Mouse (Mus musculus) cortical plate, adult 2 months (tissue): ENCODE data around the gene Msrb3. TPM values are rescaled to one million over a fixed set of nuclear protein-coding genes. Genes with fewer than 3 reads are reported as not detected.

Source experiments
- H3K27ac ChIP-seq: fragments of 200-500 bp; 2 replicates; pipeline ENCODE4 v1.5.1; 2012; ENCODE audit warnings: low read length, control low read depth, inconsistent platforms; ENCODE audit not compliant: insufficient read depth
- H3K4me1 ChIP-seq: fragments of 200-500 bp; 2 replicates; pipeline ENCODE4 v1.6.1; 2011; ENCODE audit warnings: low read length; ENCODE audit not compliant: control insufficient read depth, insufficient read depth
- H3K4me3 ChIP-seq: fragments of 200-500 bp; 2 replicates; pipeline ENCODE4 v1.5.1; 2011; ENCODE audit warnings: mild to moderate bottlenecking, low read length, control low read depth; ENCODE audit not compliant: insufficient read depth
- CTCF ChIP-seq: fragments of 200-500 bp; IDR thresholded peaks from 2 replicates; pipeline ENCODE4 v1.5.1; 2011; ENCODE audit warnings: mild to moderate bottlenecking, control low read depth, low read length; ENCODE audit not compliant: insufficient read depth; ENCODE audit errors: extremely low read depth
- POLR2A ChIP-seq: fragments of 200-500 bp; IDR thresholded peaks from 2 replicates; pipeline ENCODE4 v1.6.1; 2011; ENCODE audit warnings: mild to moderate bottlenecking, low read length, control low read depth; ENCODE audit not compliant: insufficient read depth; ENCODE audit errors: extremely low read depth
- polyA plus RNA-seq: library from polyadenylated mRNA; depleted of rRNA; stranded (reverse); fragments of >200 nt; gene quantifications from 2 replicates; pipeline ENCODE4 v1.2.3, GENCODE M21; 2012

Gene Msrb3
- polyA plus RNA-seq, 1 experiment, result 7.6 TPM

DNA sequence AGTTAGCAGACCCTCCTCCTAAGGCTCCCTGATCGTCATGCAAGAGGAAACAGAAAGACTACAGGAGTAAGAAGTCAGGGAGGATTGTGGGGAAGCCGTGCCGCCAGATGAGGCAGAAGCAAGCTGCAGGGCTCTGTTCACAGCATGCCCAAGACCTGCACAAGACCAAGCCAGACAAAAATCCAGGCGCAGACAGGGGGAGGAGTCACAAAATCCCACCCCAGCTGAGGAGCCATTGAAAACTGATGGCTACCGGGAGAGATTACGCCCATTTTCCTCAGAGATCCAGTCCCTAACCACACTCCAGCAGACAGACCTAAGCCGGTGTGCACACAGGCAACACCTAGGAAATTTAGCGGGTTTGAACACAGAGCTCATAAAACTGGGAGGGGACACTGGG lies 10.4 kb downstream of the Msrb3 start:
- no peak overlapping the region for H3K27ac ChIP-seq
- TF ChIP-seq POLR2A, result no peak
- no peak overlapping the region for H3K4me3 ChIP-seq
- no peaks in the 10 kb centered on the region for H3K4me1 ChIP-seq

DNA sequence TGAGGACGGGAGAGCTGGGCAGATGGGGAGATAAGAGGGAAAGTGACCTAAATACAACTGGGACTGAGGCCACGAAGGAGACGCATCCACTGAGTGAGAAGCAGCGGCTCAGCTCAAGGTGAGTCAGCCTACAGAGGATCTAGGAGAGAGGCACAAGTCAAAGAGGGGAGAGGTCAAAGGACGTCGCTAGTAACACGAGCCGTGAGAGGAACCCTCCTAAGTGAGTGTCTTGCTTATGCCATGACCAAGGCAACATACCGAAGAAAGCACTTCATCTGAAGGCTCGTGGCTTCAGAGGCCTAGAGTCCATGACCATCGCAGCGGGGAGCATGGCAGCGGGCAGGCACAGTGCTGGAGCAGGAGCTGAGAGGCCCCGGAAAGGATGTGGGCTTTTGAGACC lies 14.7 kb downstream of the Msrb3 start:
- Histone ChIP-seq H3K27ac (no peak overlapping the region), H3K4me1 (peaks cover 1% of the 10 kb centered on the region), H3K4me3 (no peak overlapping the region)
- no peak for TF ChIP-seq POLR2A
- TF ChIP-seq CTCF, result no peak

DNA sequence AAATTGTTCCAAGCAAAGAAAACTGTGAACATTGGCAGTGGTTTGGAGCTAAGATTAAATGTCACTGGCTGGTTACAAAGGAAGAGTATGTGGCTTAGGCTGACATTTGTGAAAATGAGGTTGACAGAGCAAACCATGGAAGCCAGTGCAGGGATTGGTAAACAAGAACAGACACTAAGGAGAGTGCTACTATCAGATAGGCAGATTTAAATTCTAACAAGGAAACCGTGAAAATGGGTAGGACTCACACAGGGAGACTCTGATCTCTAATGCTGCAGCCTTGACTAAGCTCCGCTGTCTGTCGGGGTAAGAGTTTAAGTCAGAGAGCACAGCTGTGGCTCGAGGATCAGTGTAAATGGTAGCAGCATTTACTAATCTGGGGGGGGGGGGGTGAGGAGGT lies 15.2 kb downstream of the Msrb3 start:
- peaks cover 1% of the 10 kb centered on the region for H3K4me1 ChIP-seq
- H3K4me3 ChIP-seq, result no peak overlapping the region
- no peak overlapping the region for H3K27ac ChIP-seq
- no peak for TF ChIP-seq POLR2A
- TF ChIP-seq CTCF, result no peak

DNA sequence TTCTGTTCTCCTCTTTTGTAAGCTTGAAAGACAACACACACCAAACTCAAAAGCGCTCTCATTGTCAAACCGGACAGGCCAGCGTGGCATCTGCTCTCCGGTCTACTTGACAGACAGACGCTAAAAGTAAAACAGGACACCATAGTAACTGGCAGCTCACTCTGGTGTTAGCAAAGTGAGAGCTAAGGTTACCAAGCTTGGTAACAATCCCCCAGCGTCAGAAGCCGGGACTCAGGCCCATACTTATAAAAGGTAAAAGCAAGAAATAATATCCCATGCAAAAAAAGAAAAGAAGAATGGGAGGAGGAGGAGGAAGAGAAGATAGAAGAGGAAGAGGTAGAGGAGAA lies 15.9 kb downstream of the Msrb3 start:
- peak overlapping the region; percentile 39; the same call in 1 of the 2 replicates for H3K4me3 ChIP-seq
- TF ChIP-seq POLR2A (no peak), CTCF (no peak)
- H3K27ac ChIP-seq, result no peak overlapping the region
- H3K4me1 ChIP-seq, result peaks cover 1% of the 10 kb centered on the region

DNA sequence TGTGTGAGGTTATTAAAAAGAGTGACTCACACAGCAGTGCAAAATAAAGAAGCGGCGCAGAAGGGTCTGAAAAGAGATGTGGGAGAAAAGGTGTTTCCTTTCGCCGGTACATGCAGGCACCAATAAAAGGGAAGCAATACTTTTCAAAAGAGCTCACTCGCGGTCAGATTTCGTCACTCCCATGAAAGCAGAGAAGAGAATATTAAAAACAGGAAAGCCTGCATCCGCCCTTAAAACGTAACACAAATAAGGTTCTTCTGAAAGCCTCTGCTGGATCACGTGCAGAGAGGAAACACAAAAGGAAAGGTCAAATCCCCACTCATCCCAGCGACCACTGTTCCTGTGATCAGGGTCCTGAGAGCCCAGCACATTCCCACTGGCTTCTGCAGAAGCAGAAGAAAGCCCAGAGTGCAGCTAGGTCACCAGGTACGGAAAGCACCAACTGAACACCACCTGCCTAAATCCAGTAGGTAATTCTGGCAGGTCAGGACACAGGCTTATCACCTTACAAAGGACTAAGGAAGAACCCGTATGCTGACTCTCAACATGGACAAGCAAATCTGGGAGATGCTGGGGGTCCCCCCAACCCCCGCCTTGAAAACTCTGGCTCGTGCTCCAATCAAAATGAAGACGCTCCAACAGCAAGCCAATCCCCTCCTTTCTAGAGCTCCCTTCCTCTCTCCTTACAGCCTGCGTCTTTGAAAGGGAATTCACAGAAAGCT lies 16.4 kb downstream of the Msrb3 start:
- no peak overlapping the region for H3K27ac ChIP-seq
- TF ChIP-seq POLR2A, result no peak
- TF ChIP-seq CTCF, result no peak
- H3K4me1 ChIP-seq, result peaks cover 1% of the 10 kb centered on the region
- H3K4me3 ChIP-seq, result peak overlapping the region; percentile 39

- TF ChIP-seq POLR2A, result no peak
- TF ChIP-seq CTCF, result no peak
- no peaks in the 10 kb centered on the region; the same call in 1 of the 2 replicates for H3K4me1 ChIP-seq
- H3K4me3 ChIP-seq, result no peak overlapping the region
- H3K27ac ChIP-seq, result no peak overlapping the region
Measured at GRCm38 (mm10) chr10:120876549-120877270, 22.2 kb downstream of the Msrb3 start.

GRCm38 (mm10) chr10:120875672-120876463 lies 23.0 kb downstream of the Msrb3 start:
- H3K4me1 ChIP-seq, result no peaks in the 10 kb centered on the region; the same call in 1 of the 2 replicates
- H3K27ac ChIP-seq, result no peak overlapping the region
- H3K4me3 ChIP-seq, result no peak overlapping the region
- TF ChIP-seq POLR2A, result no peak
- TF ChIP-seq CTCF, result peak; percentile 96

DNA sequence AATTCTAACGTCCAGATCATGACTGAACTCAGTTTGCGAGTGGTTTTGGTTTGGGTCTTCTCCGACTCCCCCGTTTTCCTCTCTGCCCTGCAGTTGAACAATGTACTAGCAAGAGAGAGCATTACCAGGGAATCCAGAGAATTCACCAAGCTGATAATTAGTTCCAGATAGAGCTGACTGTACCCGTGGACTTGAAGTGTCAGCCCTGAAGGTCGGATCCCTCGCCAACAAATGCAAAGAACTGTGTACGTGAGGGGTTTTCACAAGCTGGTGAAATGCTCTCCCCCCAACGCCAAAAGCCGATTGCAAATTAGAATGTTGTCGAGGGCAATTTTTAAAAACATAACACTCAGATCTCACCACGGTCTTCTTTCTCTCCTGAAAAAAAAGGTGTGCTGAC lies 24.6 kb downstream of the Msrb3 start:
- TF ChIP-seq POLR2A (no peak), CTCF (no peak)
- no peak overlapping the region for H3K27ac ChIP-seq
- H3K4me3 ChIP-seq, result no peak overlapping the region
- no peaks in the 10 kb centered on the region; the same call in 1 of the 2 replicates for H3K4me1 ChIP-seq

DNA sequence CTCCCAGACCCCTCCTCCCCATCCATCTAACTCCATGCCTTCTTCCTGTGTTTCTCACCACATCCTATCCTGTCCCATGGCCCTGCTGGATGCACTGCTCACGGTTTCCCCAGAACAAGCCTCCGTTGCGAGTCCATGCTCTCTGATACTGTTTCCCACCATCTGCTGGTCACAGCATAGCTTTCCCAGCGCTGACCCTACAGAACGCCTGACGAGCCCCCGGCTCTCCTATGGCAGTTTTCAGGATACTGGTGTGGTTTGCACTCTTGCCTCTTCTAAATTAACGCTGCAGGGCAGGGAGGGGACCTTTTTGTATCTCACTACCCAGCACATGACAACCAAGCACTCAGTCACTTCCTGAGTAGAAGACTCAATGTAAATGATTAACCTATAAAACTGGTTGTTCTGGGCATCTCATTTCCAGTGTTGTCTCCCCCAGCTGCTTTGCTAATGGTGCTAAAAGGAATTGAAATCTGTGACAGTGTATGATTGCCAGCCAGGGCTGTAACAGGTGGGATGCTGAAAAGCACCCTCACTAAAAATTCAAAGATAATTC lies 25.2 kb downstream of the Msrb3 start:
- no peak for TF ChIP-seq POLR2A
- TF ChIP-seq CTCF, result no peak
- H3K4me3 ChIP-seq, result no peak overlapping the region
- no peak overlapping the region for H3K27ac ChIP-seq
- H3K4me1 ChIP-seq, result no peaks in the 10 kb centered on the region; the same call in 1 of the 2 replicates
